Mouse (Mus musculus): ENCODE results near the gene Nfkb2.

The Nfkb2 gene

DNA sequence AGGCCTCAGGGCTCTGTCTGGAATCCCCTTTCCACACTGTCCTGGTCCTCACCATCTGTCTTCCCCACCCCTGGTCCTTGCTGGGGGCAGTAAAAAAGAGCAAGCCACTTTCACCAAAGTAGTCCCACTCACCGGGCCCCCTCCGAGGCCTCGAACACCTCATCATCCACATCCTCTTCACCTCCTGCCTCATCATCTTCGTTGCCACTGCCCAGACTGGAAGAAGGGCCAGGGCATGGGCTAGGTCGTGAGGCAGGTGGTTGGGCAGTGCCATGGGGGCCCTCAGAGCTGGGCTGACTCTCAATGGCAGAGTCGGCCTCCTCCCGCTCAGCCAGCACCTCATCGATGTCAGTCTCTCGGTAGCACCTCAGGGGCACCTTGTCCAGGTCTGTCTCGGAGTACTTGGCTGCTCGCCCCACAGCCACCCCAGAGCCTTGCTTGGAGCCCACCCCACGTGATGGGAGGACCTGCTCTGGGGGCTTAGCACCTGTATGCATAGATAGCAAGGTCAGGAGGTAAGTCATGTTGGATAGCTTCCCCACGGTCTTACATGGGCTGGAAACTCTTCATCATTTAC is 19.0 kb downstream of the Nfkb2 start:
- no peak for DNase-seq (ENCODE audit: low read depth, low spot score)

DNA sequence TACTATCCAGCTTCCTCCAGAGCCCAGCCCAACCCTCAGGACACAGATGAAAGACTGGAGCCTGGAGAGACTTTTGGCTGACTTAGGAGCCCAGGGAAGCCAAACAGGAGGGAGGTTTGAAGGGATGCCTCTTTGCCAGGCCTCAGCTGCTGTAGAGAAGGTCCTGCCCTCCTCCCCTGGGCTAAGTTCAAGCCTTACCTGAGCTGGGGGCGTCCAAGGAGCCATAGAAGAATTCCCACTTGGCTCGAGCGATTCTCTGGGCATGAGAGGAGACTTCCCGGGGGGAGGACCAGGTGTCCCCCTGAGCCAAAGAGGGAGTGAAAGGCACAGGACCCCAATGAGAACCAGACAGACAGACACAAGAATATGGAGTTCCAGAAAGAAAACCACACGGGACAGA is 19.6 kb downstream of the Nfkb2 start:
- no peak for DNase-seq (ENCODE audit: low read depth, low spot score)

DNA sequence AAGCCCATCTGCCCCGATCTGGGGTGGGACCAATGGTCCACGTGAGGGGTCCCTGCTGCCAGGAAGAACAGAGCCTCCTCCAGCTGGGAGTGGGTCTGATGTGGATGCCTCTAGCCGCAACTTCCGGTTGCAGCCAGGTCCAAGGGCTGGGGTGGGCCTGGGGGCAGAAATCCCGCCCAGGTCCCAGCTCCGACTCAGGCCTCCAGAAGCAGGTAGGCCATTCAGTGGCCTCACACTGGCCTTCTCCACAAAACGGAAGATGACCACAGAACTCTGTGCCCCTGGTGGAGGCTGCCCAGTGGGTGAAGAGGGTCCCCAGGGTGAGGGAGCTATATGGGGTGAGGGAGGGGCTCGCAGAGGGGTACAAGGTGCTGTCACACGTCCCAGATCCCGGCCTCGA is 20.2 kb downstream of the Nfkb2 start:
- no peak for DNase-seq (ENCODE audit: low read depth, low spot score)

DNA sequence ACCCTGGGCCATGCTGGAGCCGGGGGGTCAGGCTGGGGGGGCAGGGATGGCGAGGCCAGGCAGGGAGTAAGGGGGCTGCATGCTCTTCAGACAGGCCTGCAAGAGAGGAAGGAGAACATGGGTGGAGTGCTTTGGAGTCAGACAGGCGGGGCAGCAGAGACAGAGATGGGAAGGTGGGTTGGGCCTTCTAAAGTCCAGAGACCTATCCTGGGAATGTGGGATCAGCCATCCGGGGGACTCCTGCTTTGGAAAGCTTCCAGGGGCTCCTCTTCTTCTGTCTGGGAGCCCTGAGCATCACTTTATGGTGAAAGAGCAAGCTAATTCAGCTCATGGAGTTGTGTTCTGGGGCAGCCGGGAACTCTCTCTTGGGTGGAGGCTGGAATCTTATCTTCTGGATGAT is 20.8 kb downstream of the Nfkb2 start:
- no peak for DNase-seq (ENCODE audit: low read depth, low spot score)

DNA sequence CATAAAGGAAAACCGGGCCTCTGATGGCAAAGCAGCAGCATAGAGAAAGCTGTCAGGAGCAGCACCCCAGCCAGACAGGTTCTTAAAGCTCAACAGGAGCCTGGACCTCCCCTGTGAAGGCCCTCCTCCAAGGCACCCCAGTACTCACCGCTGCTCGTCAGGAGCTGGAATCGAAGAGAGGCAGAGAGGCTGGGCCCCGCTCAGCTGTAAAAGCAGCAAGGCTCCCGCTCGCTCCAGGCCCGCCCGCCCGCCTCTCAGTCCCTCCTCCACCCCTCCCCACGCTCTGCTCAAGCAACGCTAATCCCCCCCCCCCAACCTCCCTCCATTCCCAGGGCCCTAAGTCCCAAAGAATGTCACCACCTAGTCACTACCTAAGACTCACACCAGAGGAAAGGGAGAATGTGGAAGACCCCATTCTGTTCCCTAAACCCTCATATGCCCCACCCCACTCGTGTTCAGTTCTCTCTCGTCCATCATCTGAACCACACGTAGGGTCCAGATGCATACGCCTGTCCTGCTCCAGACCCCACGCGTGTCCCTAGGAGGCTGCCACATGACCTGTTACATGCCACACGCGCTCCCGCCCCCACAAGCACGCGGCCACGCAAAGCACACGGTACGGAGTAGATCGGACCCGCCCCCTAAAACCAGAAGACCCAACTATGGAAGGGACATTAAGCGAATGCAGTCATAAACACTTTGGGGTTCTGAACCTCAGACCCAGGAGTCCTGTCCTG is 22.1 kb downstream of the Nfkb2 start:
- peak; percentile 79 for DNase-seq (ENCODE audit: low read depth, low spot score)

DNA sequence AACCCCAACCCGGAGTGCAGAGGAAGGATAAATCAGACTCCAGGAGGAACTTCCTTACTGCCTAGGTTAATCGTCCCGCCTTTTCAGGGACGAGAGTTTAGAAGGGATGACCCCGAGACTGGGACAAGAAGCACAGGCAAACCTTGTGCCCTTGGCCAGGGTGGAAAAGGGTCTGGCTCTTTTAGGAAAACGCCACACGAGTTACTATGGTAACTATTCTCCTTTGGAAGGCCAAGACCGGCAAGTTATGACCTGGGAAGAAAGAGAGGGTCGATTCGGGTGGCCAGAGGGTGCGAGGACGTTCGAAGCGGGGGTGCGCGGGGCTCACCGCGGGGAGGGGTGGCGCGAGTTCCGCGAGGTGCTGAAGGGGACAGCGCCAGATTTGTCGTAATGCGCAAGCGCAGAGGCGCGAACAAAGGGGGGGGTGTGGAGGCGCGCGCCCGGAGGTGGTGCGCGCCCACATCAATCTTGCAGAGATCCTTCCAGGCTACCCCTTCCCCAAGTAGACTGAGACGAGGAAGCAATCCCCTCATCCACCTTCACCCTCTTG is 22.7 kb downstream of the Nfkb2 start, which contains the start of gene Psd:
Gene Psd, minus strand, starts transcription at position 401 of the 550 bp plus-strand sequence.
- peak; percentile 91 for DNase-seq (ENCODE audit: low read depth, low spot score)

DNA sequence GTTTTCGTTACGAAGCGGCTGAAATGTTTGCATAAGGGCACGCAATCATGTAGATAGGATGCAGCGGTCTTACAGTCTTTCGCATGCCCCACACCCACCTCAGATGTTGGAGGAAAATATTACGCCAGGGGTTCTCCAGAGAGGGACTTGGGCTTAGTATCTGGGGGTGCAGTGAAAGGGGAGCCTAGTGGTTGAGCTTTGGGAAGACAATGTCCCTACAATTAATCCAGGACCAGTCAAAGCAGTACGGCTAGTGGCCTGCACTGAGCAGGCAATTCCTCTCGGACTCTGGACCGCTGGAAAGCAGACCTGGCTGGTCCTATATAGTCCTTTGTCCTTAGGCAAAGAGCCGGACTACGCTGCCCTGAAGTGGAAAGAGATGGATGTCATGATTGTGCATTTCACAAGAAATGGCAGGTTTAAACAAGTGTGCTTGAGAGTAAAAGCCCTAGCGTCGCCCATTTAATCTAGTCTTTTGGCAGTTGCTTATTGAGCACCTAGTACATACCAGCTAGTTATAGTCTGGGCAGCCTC is 23.5 kb downstream of the Nfkb2 start:
- no peak for DNase-seq (ENCODE audit: low read depth, low spot score)

DNA sequence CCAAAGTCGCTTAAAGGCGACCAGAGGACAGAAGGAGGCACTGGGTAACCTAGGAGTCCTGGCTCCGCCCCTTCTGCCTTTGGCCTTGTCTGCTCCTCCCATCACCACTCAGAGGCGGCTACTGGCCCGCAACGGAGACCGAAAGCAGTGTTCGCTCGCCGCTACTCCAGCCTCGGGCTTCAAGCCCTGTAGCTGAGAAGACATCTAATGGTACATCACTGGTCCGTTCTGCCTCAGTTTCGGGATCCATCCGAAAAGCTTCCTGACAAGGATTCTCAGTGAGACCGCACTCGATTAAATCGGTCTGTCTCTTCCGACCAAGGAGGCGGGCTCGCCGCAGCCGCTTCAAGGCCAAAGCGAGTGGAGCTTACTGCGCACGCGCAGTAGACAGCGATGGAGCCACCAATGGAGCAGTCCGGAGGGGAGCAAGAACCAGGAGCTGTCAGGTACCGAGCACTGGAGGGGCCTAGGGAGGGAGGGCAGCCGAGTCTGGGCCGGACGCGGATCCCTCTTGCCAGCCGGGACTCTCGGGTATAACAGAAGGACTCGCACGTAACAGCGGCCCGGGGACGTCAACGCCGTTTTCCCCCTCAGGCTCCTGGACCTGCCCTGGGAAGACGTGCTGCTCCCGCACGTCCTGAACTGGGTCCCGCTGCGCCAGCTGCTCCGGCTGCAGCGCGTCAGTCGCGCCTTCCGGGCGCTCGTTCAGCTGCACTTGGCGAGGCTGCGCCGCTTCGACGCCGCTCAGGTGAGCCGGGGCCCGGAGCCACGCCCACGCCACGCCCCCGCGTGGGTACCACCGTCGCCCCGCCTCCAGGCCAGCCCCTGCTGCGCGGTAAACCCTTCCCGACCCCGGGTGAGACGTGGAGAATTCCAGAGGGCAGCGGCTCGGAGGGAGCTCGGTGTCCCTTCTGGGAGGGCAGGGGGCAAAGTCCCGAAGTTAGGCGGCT is 24.2 kb downstream of the Nfkb2 start, which contains the start of gene Fbxl15:
Gene Fbxl15, plus strand, starts transcription at position 104 of the 950 bp plus-strand sequence.
- peak; percentile 98 for DNase-seq (ENCODE audit: low read depth, low spot score)

DNA sequence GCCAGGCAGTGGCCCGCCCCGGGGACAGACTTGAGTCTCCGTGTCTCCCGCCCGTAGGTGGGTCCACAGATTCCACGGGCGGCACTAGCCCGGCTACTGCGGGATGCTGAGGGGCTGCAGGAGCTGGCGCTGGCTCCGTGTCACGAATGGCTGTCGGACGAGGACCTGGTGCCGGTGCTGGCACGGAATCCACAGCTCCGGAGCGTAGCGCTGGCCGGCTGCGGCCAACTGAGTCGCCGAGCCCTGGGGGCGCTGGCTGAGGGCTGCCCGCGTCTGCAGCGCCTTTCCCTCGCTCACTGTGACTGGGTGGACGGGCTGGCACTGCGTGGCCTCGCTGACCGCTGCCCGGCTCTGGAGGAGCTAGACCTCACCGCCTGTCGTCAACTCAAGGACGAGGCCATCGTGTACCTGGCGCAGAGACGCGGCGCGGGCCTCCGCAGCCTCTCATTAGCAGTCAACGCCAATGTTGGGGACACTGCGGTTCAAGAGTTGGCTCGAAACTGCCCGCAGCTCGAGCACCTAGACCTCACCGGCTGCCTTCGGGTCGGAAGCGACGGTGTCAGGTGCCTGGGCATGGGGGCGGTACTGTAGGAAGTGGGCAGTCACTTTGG is 25.0 kb downstream of the Nfkb2 start:
- DNase-seq (ENCODE audit: low read depth, low spot score), result no peak

DNA sequence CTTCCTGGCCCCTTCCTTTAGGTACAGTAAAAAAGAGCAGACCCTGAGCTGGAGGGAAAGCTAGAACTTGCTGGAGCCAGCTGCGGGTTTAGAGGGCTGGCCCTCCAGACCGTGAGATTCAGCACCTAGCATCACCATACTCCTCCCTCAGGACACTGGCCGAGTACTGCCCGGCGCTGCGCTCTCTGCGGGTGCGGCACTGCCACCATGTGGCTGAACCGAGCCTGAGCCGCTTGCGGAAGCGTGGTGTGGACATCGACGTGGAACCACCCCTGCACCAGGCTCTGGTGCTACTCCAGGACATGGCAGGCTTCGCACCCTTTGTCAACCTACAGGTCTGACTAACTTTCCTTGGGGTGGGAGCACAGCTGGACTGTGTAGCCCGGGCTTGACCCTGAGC is 25.8 kb downstream of the Nfkb2 start:
- peak; percentile 92 for DNase-seq (ENCODE audit: low read depth, low spot score)

DNA sequence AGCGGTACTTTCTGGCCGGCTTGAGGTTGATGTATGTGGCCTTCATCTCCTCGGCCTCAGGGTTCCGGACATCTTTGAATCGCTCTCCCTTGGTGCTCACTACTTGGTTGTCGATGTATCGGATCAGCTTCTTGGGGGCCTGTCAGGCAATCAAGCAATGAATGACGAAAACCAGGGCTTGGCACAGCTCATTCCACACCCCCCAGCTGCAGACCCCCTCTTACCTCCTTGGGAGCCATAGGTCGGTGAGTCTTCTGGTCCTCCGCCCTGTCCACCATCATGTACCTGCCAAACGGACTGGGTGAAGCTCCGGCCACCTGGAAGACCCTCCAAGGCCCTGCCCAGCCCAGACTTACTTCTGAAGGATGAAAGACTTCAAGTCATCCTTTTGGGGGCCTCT is 26.6 kb downstream of the Nfkb2 start:
- no peak for DNase-seq (ENCODE audit: low read depth, low spot score)

DNA sequence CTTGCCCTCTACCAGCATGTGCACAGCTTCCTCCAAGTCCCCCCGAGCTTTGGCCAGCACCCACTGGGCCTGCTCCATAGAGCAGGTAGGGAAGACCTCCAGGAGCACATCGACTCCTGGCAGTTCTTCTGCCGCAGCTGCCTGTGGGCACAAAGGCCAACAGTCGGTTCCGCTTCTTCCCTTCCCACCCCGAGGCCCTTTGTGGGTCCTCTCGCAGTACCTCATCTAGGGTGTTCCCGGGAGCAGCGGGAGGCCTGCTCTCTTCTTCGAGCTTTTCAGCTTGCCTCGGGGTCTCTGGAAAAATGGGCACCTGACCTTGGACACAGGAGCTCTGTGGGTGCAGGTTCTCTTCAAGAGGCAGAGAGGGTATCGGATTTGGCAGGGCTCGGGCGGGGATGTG is 27.2 kb downstream of the Nfkb2 start:
- no peak for DNase-seq (ENCODE audit: low read depth, low spot score)

DNA sequence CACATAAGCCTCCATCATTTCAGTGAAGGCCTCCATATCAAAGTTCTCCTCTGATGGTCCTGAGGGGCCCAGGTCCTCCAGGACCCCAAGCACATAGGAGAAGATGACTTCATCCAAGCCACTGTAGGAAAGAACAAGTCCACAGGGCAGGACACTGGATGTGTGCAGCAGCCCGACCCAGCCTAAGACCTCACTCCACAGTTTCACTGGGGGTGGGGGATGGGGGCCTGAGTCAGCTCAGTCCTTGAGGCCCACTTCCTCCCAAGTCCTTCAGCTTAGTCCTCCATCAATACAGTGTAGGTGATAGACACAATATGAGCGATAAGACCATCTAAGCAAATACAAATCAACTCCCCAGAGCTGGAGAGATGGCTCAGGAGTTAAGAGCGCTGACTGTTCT is 27.8 kb downstream of the Nfkb2 start:
- DNase-seq (ENCODE audit: low read depth, low spot score), result no peak

DNA sequence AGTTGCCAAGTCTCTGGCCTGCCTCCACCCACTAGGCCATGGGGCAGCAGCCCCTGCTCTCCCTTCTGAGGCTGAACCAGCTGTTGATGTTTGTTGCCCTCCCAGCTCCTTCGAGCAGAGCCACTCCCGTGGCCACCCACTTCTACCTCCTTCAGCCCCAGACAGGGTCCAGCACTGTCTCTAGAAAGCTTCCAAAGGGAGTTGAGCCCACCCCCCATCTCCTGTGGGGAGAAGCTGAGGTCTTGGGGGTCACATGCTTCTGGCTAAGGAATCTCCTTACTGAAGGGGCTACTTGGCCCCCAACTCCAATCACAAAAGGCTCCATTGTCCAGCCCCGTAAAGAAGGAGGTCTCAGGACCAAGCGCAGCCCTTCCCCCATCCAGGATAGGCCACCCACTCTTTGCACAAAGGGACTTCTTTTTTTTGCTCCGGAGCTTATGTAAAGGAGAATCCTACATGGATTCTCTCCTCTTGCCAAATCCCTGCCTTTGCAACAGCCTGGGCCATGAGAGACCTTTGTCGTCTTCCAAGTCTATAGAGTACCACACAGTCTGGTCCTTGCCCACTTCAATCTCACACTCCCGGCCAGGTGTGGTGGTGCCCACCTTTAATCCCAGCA is 28.7 kb downstream of the Nfkb2 start:
- peak; percentile 51 for DNase-seq (ENCODE audit: low read depth, low spot score)

DNA sequence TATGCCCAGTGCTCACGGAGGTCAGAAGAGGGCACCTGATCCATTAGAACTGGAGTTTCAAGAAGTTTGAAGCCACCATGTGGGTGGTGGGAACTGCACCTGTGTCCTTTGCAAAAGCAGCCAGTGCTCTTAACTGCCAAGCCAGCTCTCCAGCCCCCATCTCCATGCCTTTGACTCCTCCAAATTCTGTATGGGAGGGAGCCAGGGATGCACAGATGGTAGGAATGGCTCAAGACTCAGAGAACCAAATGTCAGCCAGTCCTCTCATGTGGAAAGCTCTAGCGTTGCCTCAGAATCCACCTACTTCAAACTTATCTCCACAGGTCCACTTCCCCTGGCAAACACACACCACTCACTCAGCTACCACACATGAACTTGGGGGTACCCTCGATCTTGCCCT is 29.8 kb downstream of the Nfkb2 start:
- DNase-seq (ENCODE audit: low read depth, low spot score), result peak; percentile 94

DNA sequence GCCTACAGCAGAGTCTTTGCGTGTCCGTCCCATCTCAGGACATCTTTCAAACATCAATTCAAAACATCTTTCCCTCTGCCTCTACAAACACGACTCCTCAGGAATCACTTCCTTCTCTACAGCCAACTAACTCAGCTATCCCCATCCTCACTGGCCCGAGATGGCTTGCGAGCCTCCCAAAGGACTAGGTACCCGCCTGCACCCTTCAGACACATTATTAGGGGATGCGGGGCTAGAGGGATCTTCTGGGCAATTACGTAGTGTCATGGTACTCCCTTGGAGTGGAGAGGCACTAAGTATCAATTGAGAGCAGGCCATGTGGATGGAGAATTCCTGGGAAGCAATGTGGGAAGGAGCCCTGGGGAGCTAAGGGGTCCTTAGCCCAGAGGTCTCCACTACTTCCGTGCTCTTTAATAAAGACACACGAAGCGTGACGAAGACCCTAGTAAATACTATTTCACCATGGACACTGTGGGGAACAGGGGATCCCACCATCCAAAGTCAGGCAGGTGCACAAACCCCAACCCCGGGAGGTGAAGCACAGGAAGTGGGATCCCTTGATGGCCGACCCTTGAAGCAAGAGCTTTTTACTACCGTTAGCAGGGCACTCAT is 33.7 kb downstream of the Nfkb2 start:
- DNase-seq (ENCODE audit: low read depth, low spot score), result no peak

DNA sequence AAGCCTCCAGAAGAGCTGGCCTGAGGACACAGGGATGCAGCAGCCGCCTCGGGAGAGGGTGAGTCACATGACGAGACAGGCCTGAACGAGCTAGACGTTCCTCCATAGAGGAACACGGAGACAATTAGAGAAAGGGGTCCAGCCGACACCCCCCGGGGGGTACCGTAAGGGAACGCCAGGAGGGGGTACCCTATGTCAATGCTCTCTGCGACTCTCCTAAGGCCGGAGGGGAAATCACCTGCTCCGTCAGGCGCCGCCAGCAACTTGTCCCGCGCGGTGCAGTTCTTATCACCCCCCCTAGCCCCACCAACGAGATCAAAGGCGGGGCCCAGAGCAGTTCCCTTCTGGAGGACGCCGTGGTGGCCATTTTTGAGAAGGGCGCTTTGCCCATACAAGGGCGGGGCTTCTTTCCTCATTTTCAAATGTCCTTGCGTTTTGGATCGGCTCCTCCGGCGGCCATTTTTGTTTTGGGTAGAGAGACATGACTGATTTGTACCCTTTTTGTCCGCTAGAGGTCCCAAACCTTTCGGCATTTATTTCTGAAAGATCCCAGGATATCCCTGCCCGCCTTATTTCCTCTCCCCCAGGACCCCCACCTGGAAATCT is 34.3 kb downstream of the Nfkb2 start, which contains the start of gene Cuedc2:
Gene Cuedc2, minus strand, starts transcription at position 372 of the 606 bp plus-strand sequence.
- peak; percentile 99 for DNase-seq (ENCODE audit: low read depth, low spot score)

DNA sequence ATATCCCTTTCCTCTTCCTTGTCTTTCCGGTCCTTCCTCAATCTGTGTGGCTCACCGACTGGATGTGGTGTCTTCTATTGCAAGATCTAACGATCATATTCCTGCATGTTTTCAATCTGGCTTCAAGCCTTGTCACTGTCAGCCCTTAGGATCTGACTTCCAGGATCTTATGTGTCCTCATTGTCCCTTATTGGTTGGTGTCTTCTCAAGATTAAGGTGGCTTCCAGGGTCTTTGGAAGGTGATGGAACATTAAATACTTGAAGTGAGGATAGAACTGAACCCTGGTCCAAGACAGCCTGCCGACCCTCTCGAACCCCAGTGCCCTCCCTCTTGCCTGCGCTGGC is 34.8 kb downstream of the Nfkb2 start:
- DNase-seq (ENCODE audit: low read depth, low spot score), result no peak

DNA sequence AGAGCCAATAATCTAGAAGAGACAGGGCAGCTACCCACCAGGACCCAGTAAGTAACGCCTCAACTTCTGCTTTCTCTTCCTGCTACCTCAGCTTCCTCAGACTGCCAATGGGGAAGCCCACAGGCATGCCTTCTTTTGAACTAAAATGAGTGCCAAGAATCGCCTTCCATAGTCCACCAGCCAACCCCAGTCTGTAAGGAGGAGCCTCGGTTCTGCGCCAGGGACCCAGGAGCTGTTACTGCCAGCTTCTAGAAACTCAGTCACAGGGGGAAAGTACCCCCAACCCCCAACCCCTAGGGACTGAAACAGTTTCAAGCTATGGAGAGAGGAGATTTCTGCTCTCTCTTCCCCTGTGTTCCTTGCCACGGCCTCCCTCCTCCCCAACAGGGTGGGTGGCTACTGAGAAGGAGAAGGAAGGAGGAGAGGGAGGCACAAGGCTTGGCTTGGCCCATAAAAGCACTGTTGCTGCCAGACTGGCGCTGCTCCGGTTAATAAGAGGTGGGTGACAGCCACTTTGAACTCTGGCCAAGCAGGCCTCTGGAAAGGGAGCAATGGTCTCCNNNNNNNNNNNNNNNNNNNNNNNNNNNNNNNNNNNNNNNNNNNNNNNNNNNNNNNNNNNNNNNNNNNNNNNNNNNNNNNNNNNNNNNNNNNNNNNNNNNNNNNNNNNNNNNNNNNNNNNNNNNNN is 35.3 kb downstream of the Nfkb2 start:
- DNase-seq (ENCODE audit: low read depth, low spot score), result peak; percentile 65
